Mouse (Mus musculus) small intestine, adult 2 months (tissue): ENCODE results near the gene Slc12a8. TPM values are rescaled to one million over a fixed set of nuclear protein-coding genes. Genes with fewer than 3 reads are reported as not detected.

Experiments
- H3K27ac ChIP-seq: fragments of 200-500 bp; 2 replicates; pipeline ENCODE4 v1.5.1; 2012; ENCODE audit warnings: low read depth, low read length, control low read depth, inconsistent platforms; ENCODE audit not compliant: insufficient read depth
- H3K27me3 ChIP-seq: fragments of 200-500 bp; 2 replicates; pipeline ENCODE4 v1.6.1; 2012; ENCODE audit warnings: mild to moderate bottlenecking, moderate library complexity, low read length, inconsistent platforms; ENCODE audit not compliant: control insufficient read depth, insufficient read depth
- H3K36me3 ChIP-seq: fragments of 200-500 bp; 2 replicates; pipeline ENCODE4 v1.6.1; 2012; ENCODE audit warnings: mild to moderate bottlenecking, low read length, control low read depth, inconsistent platforms; ENCODE audit not compliant: control insufficient read depth, insufficient read depth
- H3K4me1 ChIP-seq: fragments of 200-500 bp; 2 replicates; pipeline ENCODE4 v1.6.1; 2012; ENCODE audit warnings: low read length, inconsistent platforms, mixed read lengths; ENCODE audit not compliant: control insufficient read depth, insufficient read depth, insufficient read length
- H3K4me3 ChIP-seq: fragments of 200-500 bp; 2 replicates; pipeline ENCODE4 v1.5.1; 2012; ENCODE audit warnings: low read depth, mild to moderate bottlenecking, control low read depth, inconsistent platforms, low read length, moderate library complexity
- CTCF ChIP-seq: fragments of 200-500 bp; IDR thresholded peaks from 2 replicates; pipeline ENCODE4 v1.5.1; 2012; ENCODE audit warnings: low read depth, mild to moderate bottlenecking, control low read depth, inconsistent platforms, low read length, moderate library complexity, mixed read lengths; ENCODE audit not compliant: insufficient replicate concordance, insufficient read length; ENCODE audit errors: extremely low read depth
- POLR2A ChIP-seq: fragments of 200-500 bp; IDR thresholded peaks from 2 replicates; pipeline ENCODE4 v1.6.1; 2012; ENCODE audit warnings: low read depth, mild to moderate bottlenecking, control low read depth, inconsistent platforms, low read length, moderate library complexity
- WGBS: fragments of 180-500 bp; shearing (Covaris S2); methylation state at CpG from one replicate; pipeline ENCODE4 v1.1.7; 2018; 5-methylcytosine and 5-hydroxymethylcytosine counted together
- polyA plus RNA-seq: library from polyadenylated mRNA; depleted of rRNA; stranded (reverse); fragments of >200 nt; gene quantifications from 2 replicates; pipeline ENCODE4 v1.2.3, GENCODE M21; 2012

Gene Slc12a8
- polyA plus RNA-seq, 1 experiment, result 46.7 TPM

DNA sequence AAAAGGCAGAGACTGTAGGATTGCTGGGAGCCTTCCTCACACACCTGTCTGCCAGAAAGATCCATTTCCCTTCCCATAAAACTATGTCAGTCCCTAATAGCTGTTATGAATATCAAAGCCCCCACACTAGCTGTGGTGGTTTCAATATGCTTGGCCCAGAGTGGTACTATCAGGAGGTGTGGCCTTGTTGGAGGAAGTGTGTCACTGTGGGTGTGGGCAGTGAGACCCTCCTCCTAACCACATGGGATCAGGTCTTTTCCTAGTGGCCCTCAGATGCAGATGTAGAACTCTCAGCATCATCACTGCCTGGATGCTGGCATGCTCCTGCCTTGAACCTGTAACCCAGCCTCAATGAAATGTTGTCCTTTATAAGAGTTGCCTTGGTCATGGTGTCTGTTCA is 164.5 kb downstream of the Slc12a8 start:
- Histone ChIP-seq H3K4me1 (peaks cover 3% of the 10 kb centered on the region; the same call in 1 of the 2 replicates), H3K36me3 (no peaks in the 10 kb centered on the region), H3K27me3 (no peaks in the 10 kb centered on the region; the same call in 1 of the 2 replicates), H3K27ac (no peak overlapping the region), H3K4me3 (no peak overlapping the region)
- no peak for TF ChIP-seq POLR2A
- no peak for TF ChIP-seq CTCF

- no peak for TF ChIP-seq CTCF
- H3K4me1 ChIP-seq, result peaks cover 3% of the 10 kb centered on the region; the same call in 1 of the 2 replicates
- no peaks in the 10 kb centered on the region for H3K36me3 ChIP-seq
- H3K27me3 ChIP-seq, result no peaks in the 10 kb centered on the region; the same call in 1 of the 2 replicates
- WGBS, result 64% methylated on average over 3 of the region's 3 CpGs
- no peak overlapping the region for H3K27ac ChIP-seq
- H3K4me3 ChIP-seq, result no peak overlapping the region
These were observed 165.5 kb downstream of the Slc12a8 start for GRCm38 (mm10) chr16:33682651-33683050.

DNA sequence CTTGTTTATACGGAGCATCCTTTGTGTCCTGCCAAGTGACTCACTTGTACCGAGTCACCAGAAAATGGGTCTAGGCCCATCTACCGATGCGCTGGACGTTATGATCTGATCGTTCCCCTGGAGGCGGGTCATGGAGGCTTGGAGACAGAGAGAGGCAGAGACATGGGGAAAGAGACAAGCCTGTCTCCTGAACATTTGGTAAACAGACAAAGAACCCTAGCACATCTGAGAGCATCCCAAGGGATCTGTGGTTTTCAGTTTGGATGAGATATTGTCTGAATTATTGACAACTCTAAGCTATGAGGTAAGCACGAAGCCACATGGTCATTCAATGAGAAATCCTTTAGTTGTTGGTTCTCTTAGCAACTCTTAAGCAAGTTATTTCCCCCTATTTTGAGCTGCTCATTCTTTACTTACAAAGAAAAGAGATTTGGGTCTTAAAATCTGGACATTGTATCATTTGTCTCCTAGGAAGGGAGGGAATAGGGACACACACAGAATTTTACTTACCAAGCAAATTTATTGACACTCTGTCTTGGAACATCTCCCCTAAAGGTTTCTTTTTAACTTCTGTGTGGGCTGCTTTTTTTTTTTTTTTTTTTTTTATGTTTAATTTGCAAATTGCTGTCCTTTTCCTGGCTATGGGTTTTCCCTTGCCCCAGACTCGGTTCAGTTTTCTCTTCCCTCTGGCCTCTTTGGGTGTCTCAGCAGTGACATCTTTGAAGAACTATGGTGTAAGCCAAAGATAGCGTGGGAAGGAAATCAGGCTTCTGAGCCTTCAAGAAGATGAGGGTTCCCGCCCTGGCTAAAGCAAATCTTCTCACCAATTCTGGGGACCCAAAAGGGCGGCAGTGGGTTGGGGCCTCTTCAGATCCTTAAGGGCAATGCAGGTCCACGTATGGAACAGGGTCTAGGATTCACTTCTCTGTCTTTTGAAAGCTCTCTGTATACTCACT is 166.4 kb downstream of the Slc12a8 start:
- WGBS, result 72% methylated on average over 13 of the region's 13 CpGs
- H3K4me3 ChIP-seq, result peak overlapping the region; percentile 84
- H3K4me1 ChIP-seq, result no peaks in the 10 kb centered on the region; the same call in 1 of the 2 replicates
- no peaks in the 10 kb centered on the region for H3K36me3 ChIP-seq
- no peaks in the 10 kb centered on the region; the same call in 1 of the 2 replicates for H3K27me3 ChIP-seq
- peak overlapping the region; percentile 54 for H3K27ac ChIP-seq
- no peak for TF ChIP-seq CTCF
- no peak for TF ChIP-seq POLR2A

DNA sequence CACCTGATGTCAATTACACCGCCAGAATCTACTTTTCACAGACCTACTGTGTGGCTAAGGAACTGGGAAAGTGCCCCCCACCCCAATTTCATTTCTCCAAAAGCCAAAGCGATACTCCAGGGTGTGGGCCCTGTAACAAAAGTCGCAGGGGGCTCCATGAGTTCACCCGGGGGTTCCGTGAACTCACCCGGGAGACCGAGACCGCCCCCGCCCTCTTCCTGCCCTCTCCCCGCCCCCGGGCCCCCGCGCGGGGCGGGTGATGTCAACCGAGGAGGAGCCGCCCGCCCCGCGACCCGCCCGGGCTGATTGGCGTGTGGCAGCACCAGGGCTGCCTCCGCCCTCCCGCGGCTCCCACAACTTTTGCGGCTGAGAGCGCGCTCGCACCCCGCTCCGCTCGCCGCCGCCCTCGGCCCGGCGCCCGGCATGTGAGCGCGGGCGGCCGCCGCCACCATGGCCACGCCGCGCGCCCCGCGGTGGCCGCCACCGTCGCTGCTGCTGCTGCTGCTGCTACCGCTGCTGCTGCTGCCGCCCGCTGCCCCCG is 167.1 kb downstream of the Slc12a8 start, which contains the start of gene Heg1:
Gene Heg1, plus strand, starts transcription at position 209 of the 541 bp plus-strand sequence.
- TF ChIP-seq CTCF, result no peak
- Histone ChIP-seq H3K36me3 (no peaks in the 10 kb centered on the region), H3K27me3 (no peaks in the 10 kb centered on the region; the same call in 1 of the 2 replicates), H3K4me1 (no peaks in the 10 kb centered on the region; the same call in 1 of the 2 replicates), H3K27ac (peak within 1 kb of the TSS; percentile 61), H3K4me3 (peak within 1 kb of the TSS; percentile 84)
- 2% methylated on average over 57 of the region's 57 CpGs for WGBS

GRCm38 (mm10) chr16:33684703-33685701 is 167.9 kb downstream of the Slc12a8 start:
- H3K27me3 ChIP-seq, result no peaks in the 10 kb centered on the region; the same call in 1 of the 2 replicates
- H3K4me1 ChIP-seq, result no peaks in the 10 kb centered on the region; the same call in 1 of the 2 replicates
- H3K27ac ChIP-seq, result peak overlapping the region; percentile 61
- TF ChIP-seq POLR2A (no peak), CTCF (no peak)
- 3% methylated on average over 46 of the region's 46 CpGs for WGBS
- no peaks in the 10 kb centered on the region for H3K36me3 ChIP-seq
- peak overlapping the region; percentile 84 for H3K4me3 ChIP-seq

- no peaks in the 10 kb centered on the region for H3K36me3 ChIP-seq
- 76% methylated on average over 1 of the region's 1 CpGs for WGBS
- H3K27ac ChIP-seq, result 0 out of 2 replicates have a peak overlapping the region, but pooled peaks have one; percentile 61
- no peaks in the 10 kb centered on the region; the same call in 1 of the 2 replicates for H3K4me1 ChIP-seq
- TF ChIP-seq POLR2A, result no peak
- no peak for TF ChIP-seq CTCF
- H3K27me3 ChIP-seq, result no peaks in the 10 kb centered on the region; the same call in 1 of the 2 replicates
- H3K4me3 ChIP-seq, result peak overlapping the region; percentile 26
These were observed 168.9 kb downstream of the Slc12a8 start for GRCm38 (mm10) chr16:33686056-33686455.
